Mouse (Mus musculus) lung, embryonic 16.5 days (tissue): ENCODE measurements around the gene Serpina1e. TPM values are rescaled to one million over a fixed set of nuclear protein-coding genes. Genes with fewer than 3 reads are reported as not detected.
"Not testable (repeated sequence)": the region's sequence is repeated elsewhere in the genome, so short reads cannot be mapped to it uniquely, and the experiment has no call there.

Experiments used
- ATAC-seq: fragments of 200-750 bp; cut with Nextera tagmentation; 2 replicates; pipeline ENCODE4 v1.8.0; 2017; ENCODE audit warnings: low read depth, mild to moderate bottlenecking, moderate library complexity
- H3K27ac ChIP-seq: fragments of 300-500 bp; sonication (generic); 2 replicates; pipeline ENCODE4 v1.5.1; 2014; ENCODE audit warnings: mild to moderate bottlenecking, control low read depth, low read length
- H3K27me3 ChIP-seq: fragments of 300-500 bp; sonication (generic); 2 replicates; pipeline ENCODE4 v1.6.1; 2014; ENCODE audit warnings: low read depth, low read length, mixed read lengths; ENCODE audit not compliant: control insufficient read depth, insufficient read depth
- H3K36me3 ChIP-seq: fragments of 300-500 bp; sonication (generic); 2 replicates; pipeline ENCODE4 v1.6.1; 2014; ENCODE audit warnings: low read length; ENCODE audit not compliant: control insufficient read depth, insufficient read depth
- H3K4me1 ChIP-seq: fragments of 300-500 bp; sonication (generic); replicated peaks from 2 replicates; pipeline ENCODE4 v1.6.1; 2014; ENCODE audit warnings: low read length, mixed read lengths; ENCODE audit not compliant: control insufficient read depth, insufficient read depth
- H3K4me2 ChIP-seq: fragments of 300-500 bp; sonication (generic); 2 replicates; pipeline ENCODE4 v1.6.1; 2014; ENCODE audit warnings: low read depth, low read length, control low read depth
- H3K4me3 ChIP-seq: fragments of 300-500 bp; sonication (generic); 2 replicates; pipeline ENCODE4 v1.5.1; 2014; ENCODE audit warnings: mild to moderate bottlenecking, low read length, control low read depth
- H3K9ac ChIP-seq: fragments of 300-500 bp; sonication (generic); 2 replicates; pipeline ENCODE4 v1.6.1; 2014; ENCODE audit warnings: low read length, control low read depth
- H3K9me3 ChIP-seq: fragments of 300-500 bp; sonication (generic); 2 replicates; pipeline ENCODE4 v1.6.1; 2016; ENCODE audit warnings: low read length; ENCODE audit not compliant: control insufficient read depth
- WGBS: fragments of 180-500 bp; shearing (Covaris S2); extraction: QIAGEN DNeasy Blood & Tissue Kit; methylation state at CpG from one replicate; pipeline ENCODE4 v1.1.7; 2014; 5-methylcytosine and 5-hydroxymethylcytosine counted together
- polyA plus RNA-seq: library from polyadenylated mRNA; unstranded; fragments of >200 nt; fragmentation: Nextera tagmentation; extraction: Ambion mirVana; gene quantifications from 2 replicates; pipeline ENCODE4 v1.2.1, GENCODE M21; 2015

The Serpina1e gene
- polyA plus RNA-seq, 1 experiment from 2014 or later, result 0.85 TPM

- H3K4me3 ChIP-seq, H3K4me1 ChIP-seq, H3K9me3 ChIP-seq, ATAC-seq, H3K4me2 ChIP-seq, H3K9ac ChIP-seq, H3K27ac ChIP-seq, H3K27me3 ChIP-seq, H3K36me3 ChIP-seq: not testable (repeated sequence)
- WGBS, result 95% methylated on average over 9 of the region's 16 CpGs
Measured at GRCm38 (mm10) chr12:103909181-103909580, 49.6 kb downstream of the Serpina1e start.

DNA sequence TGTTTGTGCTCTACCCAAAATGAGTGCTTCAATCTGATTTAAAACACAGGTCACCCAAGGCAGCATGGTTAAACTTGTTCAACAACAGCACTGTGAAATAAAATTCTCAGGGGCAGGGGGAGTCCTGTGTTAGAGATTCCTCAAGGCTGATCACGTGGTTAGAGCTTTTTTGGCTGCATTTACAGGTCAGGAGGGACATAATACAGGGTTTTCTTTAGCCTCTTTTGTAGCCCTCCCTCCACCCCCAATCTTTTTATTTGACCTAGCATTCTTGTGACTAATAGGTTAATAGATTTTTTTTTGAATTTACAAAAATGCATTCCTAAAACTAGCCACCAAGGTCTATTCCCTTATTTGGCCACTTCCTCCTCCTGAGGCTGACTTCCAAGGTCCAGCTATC, 51.0 kb downstream of the Serpina1e start:
- not testable (repeated sequence) for H3K4me2 ChIP-seq, H3K9me3 ChIP-seq, H3K27me3 ChIP-seq, H3K27ac ChIP-seq, ATAC-seq, H3K9ac ChIP-seq, H3K4me3 ChIP-seq, H3K4me1 ChIP-seq, H3K36me3 ChIP-seq
- 17% methylated on average over 1 of the region's 1 CpGs for WGBS

DNA sequence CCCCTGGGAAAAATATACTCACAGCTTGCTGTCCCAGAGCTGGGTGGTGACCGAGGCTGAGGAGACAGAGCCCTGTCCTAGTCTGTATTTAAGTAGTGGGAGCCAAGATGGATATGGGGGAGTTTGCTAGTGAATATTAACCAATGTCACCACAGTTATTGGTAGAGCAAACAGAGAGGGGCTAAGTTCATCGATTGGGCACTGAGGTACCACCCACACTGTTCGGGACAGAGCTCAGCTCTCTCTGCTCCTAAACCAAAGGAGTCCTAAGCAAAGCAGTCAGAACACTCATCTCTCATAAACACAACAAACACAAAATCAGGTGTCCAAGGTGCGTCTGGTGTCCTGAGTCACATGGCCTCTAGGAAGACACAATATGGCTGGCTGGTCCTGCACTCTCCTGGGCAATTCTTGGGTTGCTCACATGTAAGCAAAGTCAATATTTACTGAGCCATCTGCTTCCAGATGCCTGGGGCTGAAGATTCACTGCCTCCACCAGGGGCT, 53.9 kb downstream of the Serpina1e start, which contains the start of gene Serpina1c:
Gene Serpina1c, minus strand, starts transcription at position 51 of the 504 bp plus-strand sequence.
- H3K4me2 ChIP-seq, H3K4me3 ChIP-seq, H3K9ac ChIP-seq, H3K27ac ChIP-seq, H3K4me1 ChIP-seq, H3K27me3 ChIP-seq, H3K9me3 ChIP-seq, ATAC-seq, H3K36me3 ChIP-seq: not testable (repeated sequence)
- 74% methylated on average over 4 of the region's 4 CpGs for WGBS

DNA sequence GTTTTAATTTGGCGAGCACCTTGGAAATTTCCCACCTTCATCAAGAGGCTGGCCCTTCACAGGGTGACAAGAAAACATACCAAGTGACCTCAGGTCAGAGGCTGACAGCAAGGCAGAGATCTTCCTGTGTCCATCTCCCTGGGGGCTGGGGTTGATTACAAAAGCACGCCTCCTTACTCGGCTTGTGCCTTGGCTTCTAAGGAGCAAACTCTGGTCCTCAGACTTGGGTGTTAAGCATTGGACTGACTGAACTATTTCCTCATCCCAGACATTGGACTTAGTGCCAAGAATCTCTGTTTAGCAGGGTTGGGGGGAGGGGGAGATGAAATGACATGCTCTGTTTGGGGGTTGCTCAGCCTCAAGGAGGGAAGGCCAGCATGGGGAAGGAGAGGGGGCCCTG, 56.8 kb downstream of the Serpina1e start:
- H3K4me2 ChIP-seq, H3K27ac ChIP-seq, H3K9me3 ChIP-seq, H3K4me3 ChIP-seq, H3K36me3 ChIP-seq, H3K9ac ChIP-seq, H3K4me1 ChIP-seq, ATAC-seq, H3K27me3 ChIP-seq: not testable (repeated sequence)
- 81% methylated on average over 3 of the region's 3 CpGs for WGBS

Other genes starting within 250 kb of the Serpina1e start
- gene Serpina1d, start 185.4 kb downstream of the Serpina1e start, polyA plus RNA-seq, result 0.58 and 9.1 TPM in 2 replicates
- 1.8 and 15.4 TPM in 2 replicates for gene Serpina1b, start 128.6 kb downstream of the Serpina1e start, polyA plus RNA-seq
- 1.7 and 14.8 TPM in 2 replicates for gene Serpina1a, start 95.4 kb downstream of the Serpina1e start, polyA plus RNA-seq
- 0.62 and 7.2 TPM in 2 replicates for gene Serpina1c, start 54.1 kb downstream of the Serpina1e start, polyA plus RNA-seq
- gene Serpina11, start 31.0 kb upstream of the Serpina1e start, polyA plus RNA-seq, result 0.14 TPM in 1 of 2 replicates, not detected in the other
- gene Serpina9, start 54.8 kb upstream of the Serpina1e start, polyA plus RNA-seq, result 0.38 and 1.1 TPM in 2 replicates
- 0.14 TPM in 1 of 2 replicates, not detected in the other for gene Serpina12, start 85.5 kb upstream of the Serpina1e start, polyA plus RNA-seq
- not detected in 2 replicates for gene Serpina5, start 142.1 kb upstream of the Serpina1e start, polyA plus RNA-seq
- not detected in 2 replicates for gene Serpina3a, start 153.7 kb upstream of the Serpina1e start, polyA plus RNA-seq
- gene Serpina3b, start 169.0 kb upstream of the Serpina1e start, polyA plus RNA-seq, result not detected in 2 replicates
- 0.06 and 0.28 TPM in 2 replicates for gene Serpina3c, start 194.9 kb upstream of the Serpina1e start, polyA plus RNA-seq